11 mouse cellular contexts compared by ENCODE assay signal in the genomic region with DNA sequence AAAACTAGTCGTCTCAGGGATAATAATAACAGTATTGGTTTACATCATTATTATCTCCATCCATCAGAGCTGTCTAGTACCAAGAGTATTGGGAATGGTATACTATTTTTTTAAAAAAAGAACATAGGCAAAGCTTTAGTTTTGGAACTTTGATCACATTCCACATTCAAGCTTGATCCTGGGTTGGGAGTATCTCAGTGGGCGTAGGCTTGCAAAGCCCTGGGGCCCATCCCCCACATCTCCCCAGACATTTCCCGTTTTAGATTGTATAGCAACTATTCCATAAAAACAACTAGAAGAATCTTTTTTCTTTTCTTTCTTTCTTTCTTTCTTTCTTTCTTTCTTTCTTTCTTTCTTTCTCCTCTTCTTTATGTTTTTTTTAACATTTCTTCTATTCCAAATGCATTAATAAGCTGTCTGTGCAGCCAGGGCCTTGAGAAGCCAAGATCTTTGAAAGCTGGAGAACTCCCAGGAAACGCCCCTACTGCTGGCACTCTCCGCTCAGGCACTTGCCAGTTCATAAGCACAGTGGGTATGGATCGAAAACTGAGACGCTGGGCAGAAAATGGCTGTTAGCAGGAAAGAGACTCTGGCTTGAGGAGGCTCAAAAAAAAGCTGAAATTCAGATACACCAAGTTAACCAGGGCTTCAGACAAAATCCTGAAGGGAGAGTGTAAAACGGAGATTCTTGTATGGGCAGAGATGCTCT. TPM values are rescaled to one million over a fixed set of nuclear protein-coding genes. Genes with fewer than 3 reads are reported as not detected.
DNase-seq lines count a peak whose midpoint lies in the region; ATAC-seq and TF ChIP-seq lines count a peak whose summit lies in the region.
"Had no signal": no experiment of that assay in that cellular context is flagged by ENCODE, and none has a peak within 500 bp of the region (broad histone marks: within the 10 kb centered on the region; RNA-seq: fewer than 3 reads in every experiment).

No protein-coding gene starts in this region.

- peak; percentile 79 to 84 for DNase-seq in cerebellum, postnatal 14 days
- no peak for DNase-seq in cerebellum, adult 11 months
- DNase-seq in hindbrain, embryonic 11.5 days (ENCODE audit: low spot score), result no peak
- DNase-seq in ovary, adult 18-20 months (ENCODE audit: low spot score), result peak; percentile 11
- no peak for DNase-seq in ovary, postnatal 14 days (ENCODE audit: low spot score)
- peak; percentile 80 for DNase-seq in left cerebral cortex, postnatal 4 days
- DNase-seq in stomach, postnatal 0 days (ENCODE audit: low spot score), result no peak
- DNase-seq: kidney, adult 8-10 months had no signal

- WGBS in hindbrain, embryonic 16.5 days, result 61% methylated on average over 8 of the region's 8 CpGs
- 81% methylated on average over 8 of the region's 8 CpGs for WGBS in hindbrain, embryonic 11.5 days
- WGBS in stomach, postnatal 0 days, result 62% methylated on average over 8 of the region's 8 CpGs

- H3K27ac ChIP-seq in hindbrain, embryonic 16.5 days (ENCODE audit: low read depth, low read length), result no peak overlapping the region; the same call in 1 of the 2 replicates
- no peak overlapping the region for H3K27ac ChIP-seq in hindbrain, embryonic 11.5 days (ENCODE audit: low read depth, low read length)
- H3K27ac ChIP-seq in stomach, postnatal 0 days (replicated peaks), result no peak overlapping the region
- H3K27ac ChIP-seq: liver, embryonic 14.5 days had no signal

- intact Hi-C loops in left cerebral cortex, postnatal 4 days (cut with DNase I), result no loop called here

- no peaks in the 10 kb centered on the region for H3K27me3 ChIP-seq in hindbrain, embryonic 16.5 days (replicated peaks; ENCODE audit: control insufficient read depth, insufficient read depth, low read length)
- H3K27me3 ChIP-seq in hindbrain, embryonic 11.5 days (ENCODE audit: control insufficient read depth, insufficient read depth, low read length), result no peaks in the 10 kb centered on the region
- H3K27me3 ChIP-seq in stomach, postnatal 0 days (ENCODE audit: control insufficient read depth, insufficient read depth, low read length), result no peaks in the 10 kb centered on the region
- H3K27me3 ChIP-seq: megakaryocyte, embryonic 14.5 days had no signal

- no peak overlapping the region for H3K4me2 ChIP-seq in hindbrain, embryonic 16.5 days (ENCODE audit: low read length)
- no peak overlapping the region for H3K4me2 ChIP-seq in hindbrain, embryonic 11.5 days (replicated peaks; ENCODE audit: low read depth, low read length)
- H3K4me2 ChIP-seq in stomach, postnatal 0 days (replicated peaks; ENCODE audit: low read depth), result no peak overlapping the region

- ATAC-seq in hindbrain, embryonic 16.5 days, result peak; percentile 81
- ATAC-seq in hindbrain, embryonic 11.5 days (ENCODE audit: low FRiP score), result no peak
- no peak for ATAC-seq in stomach, postnatal 0 days (ENCODE audit: low FRiP score, low TSS enrichment)

- H3K4me1 ChIP-seq in hindbrain, embryonic 16.5 days (ENCODE audit: control insufficient read depth, insufficient read depth, low read depth, low read length), result no peaks in the 10 kb centered on the region
- no peaks in the 10 kb centered on the region for H3K4me1 ChIP-seq in hindbrain, embryonic 11.5 days (replicated peaks; ENCODE audit: control insufficient read depth, insufficient read depth, low read length)
- no peaks in the 10 kb centered on the region for H3K4me1 ChIP-seq in stomach, postnatal 0 days (replicated peaks; ENCODE audit: control insufficient read depth, insufficient read depth)

- TF ChIP-seq EP300 in stomach, postnatal 0 days (optimal IDR thresholded peaks at IDR 0.05), result no peak

- H3K9ac ChIP-seq in hindbrain, embryonic 16.5 days (ENCODE audit: low read depth, low read length), result no peak overlapping the region
- H3K9ac ChIP-seq in hindbrain, embryonic 11.5 days (ENCODE audit: low read depth, low read length), result no peak overlapping the region
- no peak overlapping the region for H3K9ac ChIP-seq in stomach, postnatal 0 days (ENCODE audit: low read length)
- H3K9ac ChIP-seq: liver, embryonic 14.5 days had no signal

- H3K9me3 ChIP-seq in hindbrain, embryonic 16.5 days (ENCODE audit: control insufficient read depth, low read length), result no peaks in the 10 kb centered on the region
- no peaks in the 10 kb centered on the region for H3K9me3 ChIP-seq in hindbrain, embryonic 11.5 days (ENCODE audit: control insufficient read depth, low read length)
- no peaks in the 10 kb centered on the region for H3K9me3 ChIP-seq in stomach, postnatal 0 days (ENCODE audit: control insufficient read depth, low read length)
- H3K9me3 ChIP-seq: megakaryocyte, embryonic 14.5 days had no signal

- H3K4me3 ChIP-seq in hindbrain, embryonic 16.5 days (ENCODE audit: low read length), result no peak overlapping the region
- H3K4me3 ChIP-seq in hindbrain, embryonic 11.5 days (ENCODE audit: low read depth, low read length), result no peak overlapping the region
- H3K4me3 ChIP-seq in stomach, postnatal 0 days (ENCODE audit: low read depth, low read length), result no peak overlapping the region

- no peak for TF ChIP-seq CTCF in stomach, postnatal 0 days (IDR thresholded peaks at IDR 0.05; ENCODE audit: low read depth)

- H3K36me3 ChIP-seq in hindbrain, embryonic 16.5 days (ENCODE audit: control insufficient read depth, insufficient read depth, low read length), result no peaks in the 10 kb centered on the region
- no peaks in the 10 kb centered on the region for H3K36me3 ChIP-seq in hindbrain, embryonic 11.5 days (ENCODE audit: control insufficient read depth, insufficient read depth, low read length)
- H3K36me3 ChIP-seq in stomach, postnatal 0 days (ENCODE audit: control insufficient read depth, insufficient read depth, low read length), result no peaks in the 10 kb centered on the region

RNA-seq across cellular contexts. Expression of gene Il12a, which starts 3.4 kb away (rescaled TPM):
- 0.26 and 0.28 TPM in 2 replicates for polyA plus RNA-seq in hindbrain, embryonic 16.5 days (2015; fragmentation: Nextera tagmentation; extraction: Ambion mirVana)
- polyA plus RNA-seq in hindbrain, embryonic 11.5 days (2014; fragmentation: Nextera tagmentation; extraction: Ambion mirVana), result 0.19 TPM in 1 of 2 replicates, not detected in the other
- total RNA-seq in left cerebral cortex, postnatal 4 days (2021), result not detected
- polyA plus RNA-seq in stomach, postnatal 0 days (2015; fragmentation: Nextera tagmentation; extraction: Ambion mirVana), result 0.10 TPM in 1 of 2 replicates, not detected in the other

Comparison
In these comparisons a context has a peak if more than half of its experiments do, and no peak if none do; other contexts are left out.
1. DNase-seq: peak in cerebellum, postnatal 14 days (2 of 2), ovary, adult 18-20 months (single experiment) and left cerebral cortex, postnatal 4 days (single experiment); none in cerebellum, adult 11 months (single experiment), hindbrain, embryonic 11.5 days (single experiment), ovary, postnatal 14 days (single experiment) and stomach, postnatal 0 days (single experiment).